ENCODE assay signal across 10 mouse cellular contexts in genomic region chr2:146218881-146219535, GRCm38 (mm10). TPM values are rescaled to one million over a fixed set of nuclear protein-coding genes. Genes with fewer than 3 reads are reported as not detected.
DNase-seq lines count a peak whose midpoint lies in the region; ATAC-seq lines count a peak whose summit lies in the region.
"Had no signal": no experiment of that assay in that cellular context is flagged by ENCODE, and none has a peak within 500 bp of the region (broad histone marks: within the 10 kb centered on the region; RNA-seq: fewer than 3 reads in every experiment).

No protein-coding gene starts in this region.

- peaks cover 66% of the 10 kb centered on the region for H3K4me1 ChIP-seq in forebrain, embryonic 16.5 days (replicated peaks; ENCODE audit: control insufficient read depth, insufficient read depth, low read length)
- H3K4me1 ChIP-seq in midbrain, embryonic 14.5 days (ENCODE audit: control insufficient read depth, insufficient read depth, low read length): peaks cover 47% of the 10 kb centered on the region

- no peaks in the 10 kb centered on the region; the same call in 1 of the 2 replicates for H3K27me3 ChIP-seq in forebrain, embryonic 16.5 days (replicated peaks; ENCODE audit: control insufficient read depth, insufficient read depth, low read length)
- peaks cover 12% of the 10 kb centered on the region; the same call in 1 of the 2 replicates for H3K27me3 ChIP-seq in midbrain, embryonic 14.5 days (ENCODE audit: control insufficient read depth, insufficient read depth, low read length)

- peak overlapping the region; percentile 57 for H3K9ac ChIP-seq in forebrain, embryonic 16.5 days (replicated peaks; ENCODE audit: low read depth, low read length)
- peak overlapping the region; percentile 52; the same call in 1 of the 2 replicates for H3K9ac ChIP-seq in midbrain, embryonic 14.5 days (replicated peaks; ENCODE audit: low read length)
- H3K9ac ChIP-seq: limb, embryonic 15.5 days had no signal

- peak; percentile 26 to 32 for DNase-seq in cerebellum, postnatal 14 days
- no peak for DNase-seq in cerebellum, adult 9-10 months
- DNase-seq in ES-CJ7 (ENCODE audit: low read depth, low spot score): peak; percentile 18
- DNase-seq in midbrain, embryonic 14.5 days: peak; percentile 51
- DNase-seq in thymus, postnatal 14 days: no peak
- DNase-seq in spleen, adult 18-20 months: no peak
- DNase-seq in adrenal gland, postnatal 10 days: no peak

- peak overlapping the region; percentile 15 for H3K4me3 ChIP-seq in forebrain, embryonic 16.5 days (replicated peaks; ENCODE audit: low read length)
- peak overlapping the region; percentile 15; the same call in 1 of the 2 replicates for H3K4me3 ChIP-seq in midbrain, embryonic 14.5 days (replicated peaks; ENCODE audit: low read depth, low read length)

- H3K27ac ChIP-seq in forebrain, embryonic 16.5 days (ENCODE audit: low read length): peak overlapping the region; percentile 65
- peak overlapping the region; percentile 74 for H3K27ac ChIP-seq in midbrain, embryonic 14.5 days (replicated peaks; ENCODE audit: low read depth, low read length)
- H3K27ac ChIP-seq: limb, embryonic 15.5 days had no signal

- ATAC-seq in forebrain, embryonic 16.5 days: no peak
- ATAC-seq in midbrain, embryonic 14.5 days (ENCODE audit: low FRiP score, low TSS enrichment): no peak

- peak overlapping the region; percentile 47 for H3K4me2 ChIP-seq in forebrain, embryonic 16.5 days (ENCODE audit: low read length)
- peak overlapping the region; percentile 53 for H3K4me2 ChIP-seq in midbrain, embryonic 14.5 days (ENCODE audit: low read length)

- no peaks in the 10 kb centered on the region for H3K36me3 ChIP-seq in forebrain, embryonic 16.5 days (ENCODE audit: control insufficient read depth, insufficient read depth)
- no peaks in the 10 kb centered on the region for H3K36me3 ChIP-seq in midbrain, embryonic 14.5 days (ENCODE audit: control insufficient read depth, insufficient read depth, low read length)
- H3K36me3 ChIP-seq: limb, embryonic 15.5 days had no signal

- WGBS in forebrain, embryonic 16.5 days: 5% methylated on average over 19 of the region's 19 CpGs
- WGBS in midbrain, embryonic 14.5 days: 2% methylated on average over 19 of the region's 19 CpGs

- no peaks in the 10 kb centered on the region for H3K9me3 ChIP-seq in forebrain, embryonic 16.5 days (ENCODE audit: control insufficient read depth, low read length)
- H3K9me3 ChIP-seq in midbrain, embryonic 14.5 days (ENCODE audit: control insufficient read depth, low read length): no peaks in the 10 kb centered on the region
- H3K9me3 ChIP-seq: limb, embryonic 15.5 days had no signal

RNA-seq across cellular contexts. Expression of gene Insm1, which starts 2.7 kb away (rescaled TPM):
- polyA plus RNA-seq in forebrain, embryonic 16.5 days (2015; fragmentation: Nextera tagmentation; extraction: Ambion mirVana): 9.1 and 11.8 TPM in 2 replicates
- 5.8 and 7.6 TPM in 2 replicates for polyA plus RNA-seq in midbrain, embryonic 14.5 days (2014; fragmentation: Nextera tagmentation; extraction: Ambion mirVana)
- 1 to 10 TPM; 5.7 to 6.1 TPM for total RNA-seq in adrenal gland, postnatal 10 days (2021)
- polyA plus RNA-seq: heart, postnatal 0 days had no signal

Comparison
In these comparisons a context has a peak if more than half of its experiments do, and no peak if none do; other contexts are left out.
1. DNase-seq: peak in cerebellum, postnatal 14 days (2 of 2), ES-CJ7 (single experiment) and midbrain, embryonic 14.5 days (single experiment); none in cerebellum, adult 9-10 months (single experiment), thymus, postnatal 14 days (single experiment), spleen, adult 18-20 months (0 of 2) and adrenal gland, postnatal 10 days (single experiment).